Mouse (Mus musculus) liver, embryonic 13.5 days (tissue): ENCODE measurements at regions not wholly inside any gene's neighbourhood (a gene's known extent, or its start where the extent isn't known, plus 50 kb on each side); places are given as distances from the start of the nearest gene placed in this dataset.

Experiments
- ATAC-seq: fragments of 200-750 bp; cut with Nextera tagmentation; 2 replicates; pipeline ENCODE4 v1.8.0; 2017; ENCODE audit warnings: low read depth, mild to moderate bottlenecking, moderate number of reproducible peaks, moderate library complexity
- DNase-seq: peaks from one replicate; pipeline ENCODE4 v3.0.0; 2022
- H3K27ac ChIP-seq: fragments of 300-500 bp; sonication (generic); 2 replicates; pipeline ENCODE4 v1.5.1; 2015; ENCODE audit warnings: moderate library complexity, mild to moderate bottlenecking, inconsistent platforms
- H3K27me3 ChIP-seq: fragments of 300-500 bp; sonication (generic); 2 replicates; pipeline ENCODE4 v1.6.1; 2015; ENCODE audit warnings: mild to moderate bottlenecking, inconsistent platforms
- H3K36me3 ChIP-seq: fragments of 300-500 bp; sonication (generic); 2 replicates; pipeline ENCODE4 v1.6.1; 2015; ENCODE audit warnings: mild to moderate bottlenecking, inconsistent platforms
- H3K4me1 ChIP-seq: fragments of 300-500 bp; sonication (generic); replicated peaks from 2 replicates; pipeline ENCODE4 v1.6.1; 2015; ENCODE audit warnings: inconsistent platforms
- H3K4me2 ChIP-seq: fragments of 300-500 bp; sonication (generic); 2 replicates; pipeline ENCODE4 v1.6.1; 2015; ENCODE audit warnings: inconsistent platforms, mild to moderate bottlenecking, moderate library complexity
- H3K4me3 ChIP-seq: fragments of 300-500 bp; sonication (generic); replicated peaks from 2 replicates; pipeline ENCODE4 v1.5.1; 2015; ENCODE audit warnings: mild to moderate bottlenecking, inconsistent platforms
- H3K9ac ChIP-seq: fragments of 300-500 bp; sonication (generic); 2 replicates; pipeline ENCODE4 v1.6.1; 2015; ENCODE audit warnings: mild to moderate bottlenecking, inconsistent platforms
- H3K9me3 ChIP-seq: fragments of 300-500 bp; sonication (generic); replicated peaks from 2 replicates; pipeline ENCODE4 v1.6.1; 2016; ENCODE audit warnings: inconsistent platforms
- WGBS: fragments of 180-500 bp; shearing (Covaris S2); methylation state at CpG from one replicate; pipeline ENCODE4 v1.1.7; 2015; ENCODE audit not compliant: insufficient replicate concordance; 5-methylcytosine and 5-hydroxymethylcytosine counted together

- Histone ChIP-seq H3K4me1 (no peaks in the 10 kb centered on the region), H3K9ac (no peak overlapping the region), H3K4me2 (no peak overlapping the region), H3K36me3 (no peaks in the 10 kb centered on the region), H3K9me3 (no peaks in the 10 kb centered on the region), H3K27me3 (0 out of 2 replicates have a peak, but pooled peaks cover 5% of the 10 kb centered on the region), H3K27ac (no peak overlapping the region), H3K4me3 (no peak overlapping the region)
- ATAC-seq (no peak), DNase-seq (no peak)
- 68% methylated on average over 9 of the region's 9 CpGs for WGBS
Observed at GRCm38 (mm10) chr8:8499921-8500320, 161.1 kb downstream of the Efnb2 start.

DNA sequence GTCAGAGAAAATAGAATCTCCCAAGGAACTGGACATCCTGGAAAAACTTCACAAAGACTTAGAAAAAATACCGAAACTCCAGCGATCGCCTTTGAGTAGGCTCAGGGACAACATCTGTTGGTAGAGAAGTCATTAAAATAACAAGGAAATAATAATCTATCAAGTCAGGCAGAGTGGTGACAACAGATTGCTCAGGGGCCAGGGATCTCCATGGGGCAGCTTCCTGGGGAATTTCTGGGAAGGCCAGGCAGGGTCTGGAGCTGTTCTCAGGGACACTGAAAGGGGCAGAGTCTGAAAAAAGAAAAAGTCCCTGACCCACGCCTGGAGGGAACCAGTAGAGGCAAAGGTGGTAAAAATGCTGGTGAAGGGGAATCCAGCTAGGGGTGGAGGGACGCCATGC lies 162.3 kb downstream of the Efnb2 start:
- Histone ChIP-seq H3K27me3 (0 out of 2 replicates have a peak, but pooled peaks cover 5% of the 10 kb centered on the region), H3K4me1 (no peaks in the 10 kb centered on the region), H3K9me3 (no peaks in the 10 kb centered on the region), H3K27ac (no peak overlapping the region), H3K4me3 (no peak overlapping the region), H3K4me2 (no peak overlapping the region), H3K36me3 (no peaks in the 10 kb centered on the region), H3K9ac (no peak overlapping the region)
- DNase-seq = no peak
- 46% methylated on average over 5 of the region's 5 CpGs for WGBS
- no peak for ATAC-seq

- Histone ChIP-seq H3K27ac (no peak overlapping the region), H3K9ac (no peak overlapping the region), H3K36me3 (no peaks in the 10 kb centered on the region), H3K4me2 (no peak overlapping the region), H3K4me3 (no peak overlapping the region), H3K27me3 (0 out of 2 replicates have a peak, but pooled peaks cover 5% of the 10 kb centered on the region), H3K9me3 (no peaks in the 10 kb centered on the region), H3K4me1 (peaks cover 8% of the 10 kb centered on the region)
- ATAC-seq = no peak
- no peak for DNase-seq
- WGBS = 52% methylated on average over 7 of the region's 7 CpGs
Observed at GRCm38 (mm10) chr8:8495472-8495871, 165.6 kb downstream of the Efnb2 start.

DNA sequence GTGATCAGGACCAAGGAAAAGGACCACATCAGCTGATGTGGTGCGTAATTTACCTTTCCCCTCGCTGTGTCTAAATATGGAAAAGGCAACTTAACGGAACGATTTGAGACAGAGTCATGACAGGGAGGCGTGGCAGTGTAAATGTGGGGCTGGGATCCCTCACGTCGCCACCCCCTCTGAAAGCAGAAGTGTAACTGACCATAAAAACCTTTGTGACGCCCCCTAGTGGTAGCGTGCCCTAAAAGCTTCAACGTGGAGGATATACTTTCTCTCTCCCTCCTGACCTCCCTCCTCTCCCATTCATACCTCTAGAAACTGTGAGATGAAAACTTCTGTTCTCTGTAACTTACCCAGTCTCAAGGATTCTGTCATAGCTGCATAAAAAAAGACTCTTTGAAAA lies 166.8 kb downstream of the Efnb2 start:
- Histone ChIP-seq H3K27ac (no peak overlapping the region), H3K9ac (no peak overlapping the region), H3K4me2 (no peak overlapping the region), H3K27me3 (0 out of 2 replicates have a peak, but pooled peaks cover 9% of the 10 kb centered on the region), H3K36me3 (no peaks in the 10 kb centered on the region), H3K4me3 (no peak overlapping the region), H3K9me3 (no peaks in the 10 kb centered on the region), H3K4me1 (peaks cover 20% of the 10 kb centered on the region)
- DNase-seq = no peak
- no peak for ATAC-seq
- 76% methylated on average over 10 of the region's 10 CpGs for WGBS

- no peak for DNase-seq
- WGBS = 57% methylated on average over 2 of the region's 2 CpGs
Observed at GRCm38 (mm10) chr8:8491908-8492307, 169.1 kb downstream of the Efnb2 start.

DNA sequence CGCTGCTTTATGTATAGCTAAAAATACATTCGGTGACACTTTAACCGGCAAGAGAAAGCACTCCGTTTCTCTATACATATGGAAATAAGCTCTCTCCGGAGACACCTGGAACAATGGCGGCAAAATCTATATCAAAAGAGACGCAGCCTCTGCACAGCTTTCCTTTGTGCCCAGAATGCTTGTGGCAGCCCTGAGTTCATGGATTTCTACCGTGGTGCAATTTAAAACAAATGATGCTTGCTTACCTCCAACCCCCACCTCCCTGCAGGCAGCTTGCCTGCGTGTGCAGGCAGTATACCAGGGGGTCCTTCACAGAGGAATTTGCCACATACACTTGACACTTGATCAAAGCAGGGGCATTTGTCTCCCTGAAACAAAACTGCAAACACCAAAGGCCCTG lies 171.3 kb downstream of the Efnb2 start:
- Histone ChIP-seq H3K27me3 (0 out of 2 replicates have a peak, but pooled peaks cover 4% of the 10 kb centered on the region), H3K4me3 (no peak overlapping the region), H3K27ac (no peak overlapping the region), H3K4me1 (peaks cover 31% of the 10 kb centered on the region), H3K9me3 (no peaks in the 10 kb centered on the region), H3K4me2 (no peak overlapping the region), H3K36me3 (no peaks in the 10 kb centered on the region), H3K9ac (no peak overlapping the region)
- no peak for ATAC-seq
- 23% methylated on average over 9 of the region's 9 CpGs for WGBS
- DNase-seq = no peak

More at GRCm38 (mm10) chr8:8491908-8492307, 169.1 kb downstream of the Efnb2 start:
- H3K27me3 ChIP-seq = 0 out of 2 replicates have a peak, but pooled peaks cover 4% of the 10 kb centered on the region
- H3K4me3 ChIP-seq = no peak overlapping the region
- peaks cover 31% of the 10 kb centered on the region for H3K4me1 ChIP-seq
- H3K36me3 ChIP-seq = no peaks in the 10 kb centered on the region
- no peaks in the 10 kb centered on the region for H3K9me3 ChIP-seq
- no peak overlapping the region for H3K27ac ChIP-seq
- H3K9ac ChIP-seq = no peak overlapping the region
- ATAC-seq = no peak
- H3K4me2 ChIP-seq = no peak overlapping the region

DNA sequence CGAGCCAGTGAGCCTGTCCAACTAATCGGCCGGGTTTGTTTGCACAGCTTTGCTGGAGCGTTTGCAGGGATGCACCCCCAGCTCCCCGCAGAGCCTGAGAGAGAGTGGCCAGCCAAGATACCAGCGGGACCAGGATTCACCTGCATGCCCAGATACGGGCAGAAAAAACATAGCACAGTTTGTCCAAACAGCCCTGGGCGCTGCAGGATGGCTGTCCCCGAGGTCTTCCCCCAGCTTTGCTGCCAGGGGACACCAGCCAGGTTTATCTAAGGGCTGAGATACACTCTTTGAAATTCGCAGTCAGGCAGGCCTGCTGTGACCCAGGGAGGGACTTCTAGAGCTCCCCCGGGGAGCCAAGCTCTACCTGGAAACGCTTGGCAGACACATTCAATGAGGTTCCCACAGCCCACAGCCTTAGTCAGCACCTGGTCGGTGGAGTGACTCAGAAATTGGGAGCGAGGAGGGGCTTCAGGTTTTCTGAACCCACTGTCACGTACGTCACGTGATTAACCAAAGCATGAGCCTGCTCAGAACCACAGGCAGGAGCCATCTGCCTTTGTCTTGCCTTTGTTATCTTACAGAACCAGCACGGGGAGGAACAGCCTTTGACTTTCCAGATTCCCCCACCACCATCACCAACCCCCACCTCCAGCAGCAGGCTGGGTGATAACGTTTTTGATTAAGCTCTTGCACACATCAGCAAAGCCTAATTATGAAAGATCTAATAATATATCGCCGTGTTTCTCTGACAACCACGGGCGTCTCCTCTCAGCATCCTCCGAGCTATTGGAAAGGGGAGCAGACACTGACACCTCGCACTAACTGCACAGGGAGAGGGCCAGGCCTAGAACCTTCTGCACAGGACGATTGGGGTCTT lies 172.1 kb downstream of the Efnb2 start:
- DNase-seq = peak; percentile 44
- Histone ChIP-seq H3K36me3 (no peaks in the 10 kb centered on the region), H3K27me3 (0 out of 2 replicates have a peak, but pooled peaks cover 4% of the 10 kb centered on the region), H3K4me3 (peak overlapping the region; percentile 21; the same call in 1 of the 2 replicates), H3K4me1 (peaks cover 31% of the 10 kb centered on the region), H3K4me2 (peak overlapping the region; percentile 47), H3K9ac (no peak overlapping the region), H3K27ac (no peak overlapping the region), H3K9me3 (no peaks in the 10 kb centered on the region)
- 4% methylated on average over 26 of the region's 26 CpGs for WGBS
- ATAC-seq = peak; percentile 91

DNA sequence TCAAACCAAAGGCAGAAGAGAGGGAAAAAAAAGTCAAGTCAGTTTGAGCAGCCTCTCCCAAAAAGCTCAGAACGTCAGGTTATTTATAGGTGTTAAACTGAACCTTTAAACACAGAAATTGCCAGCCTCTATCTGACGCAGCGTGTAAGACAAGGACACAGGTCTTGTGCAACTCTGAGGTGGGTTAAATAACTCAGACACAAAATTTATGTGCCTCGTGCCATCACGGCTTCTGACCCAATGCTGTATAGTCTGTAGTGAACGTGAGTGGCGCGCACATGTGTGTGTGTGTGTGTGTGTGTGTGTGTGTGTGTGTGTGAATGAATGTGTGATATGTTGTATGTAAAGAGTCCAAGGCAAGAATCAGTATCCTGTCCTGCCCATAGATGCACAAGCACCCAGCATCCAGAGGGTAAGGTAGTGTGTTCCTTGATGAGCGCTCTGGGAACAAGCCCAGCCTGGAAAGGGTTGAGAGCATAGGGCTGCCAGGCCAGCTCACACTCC lies 172.8 kb downstream of the Efnb2 start:
- WGBS = 55% methylated on average over 9 of the region's 9 CpGs
- Histone ChIP-seq H3K9ac (no peak overlapping the region), H3K27ac (no peak overlapping the region), H3K36me3 (no peaks in the 10 kb centered on the region), H3K9me3 (no peaks in the 10 kb centered on the region), H3K4me2 (peak overlapping the region; percentile 47; the same call in 1 of the 2 replicates), H3K27me3 (0 out of 2 replicates have a peak, but pooled peaks cover 4% of the 10 kb centered on the region), H3K4me3 (no peak overlapping the region), H3K4me1 (peaks cover 31% of the 10 kb centered on the region)
- DNase-seq (no peak), ATAC-seq (no peak)

DNA sequence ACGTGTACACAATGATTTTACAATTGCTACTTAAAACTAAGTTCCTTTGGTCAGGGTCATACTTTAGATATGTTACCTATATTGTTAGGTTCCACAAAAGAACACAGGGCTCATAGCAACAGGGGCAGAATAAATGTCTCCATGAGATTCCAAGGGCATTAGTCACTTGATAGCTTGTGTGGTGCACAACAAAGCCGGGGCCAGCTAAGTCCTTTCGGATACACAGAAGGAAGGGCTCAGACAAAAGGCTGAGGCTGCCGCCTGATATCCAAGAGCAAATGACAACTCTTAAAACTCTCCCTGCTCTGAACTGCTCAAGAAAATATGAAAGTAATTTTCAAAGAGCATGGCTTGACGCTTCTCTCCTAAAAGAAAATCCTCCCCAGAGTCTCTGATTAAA lies 173.3 kb downstream of the Efnb2 start:
- no peak for DNase-seq
- Histone ChIP-seq H3K27ac (no peak overlapping the region), H3K4me1 (peaks cover 31% of the 10 kb centered on the region), H3K27me3 (0 out of 2 replicates have a peak, but pooled peaks cover 4% of the 10 kb centered on the region), H3K4me3 (no peak overlapping the region), H3K36me3 (no peaks in the 10 kb centered on the region), H3K9me3 (no peaks in the 10 kb centered on the region), H3K4me2 (no peak overlapping the region), H3K9ac (no peak overlapping the region)
- 55% methylated on average over 5 of the region's 5 CpGs for WGBS
- no peak for ATAC-seq

DNA sequence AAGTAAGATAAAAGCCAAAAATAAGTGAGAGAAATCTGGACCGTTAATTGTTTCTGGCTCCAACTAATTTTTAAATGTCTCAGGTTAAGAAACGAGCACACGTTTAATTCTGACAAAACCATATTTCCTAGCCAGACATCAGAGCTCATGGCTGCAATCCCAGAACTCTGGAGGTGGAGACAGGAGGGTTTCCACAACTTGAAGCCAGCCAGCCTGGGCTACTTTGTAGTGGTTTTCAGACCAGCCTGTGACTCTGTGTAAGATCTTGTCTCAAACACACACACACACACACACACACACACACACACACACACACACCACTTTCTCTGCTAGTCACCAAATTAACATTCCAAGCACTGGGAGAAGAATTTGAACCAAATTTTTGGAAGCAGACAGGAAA lies 174.2 kb downstream of the Efnb2 start:
- Histone ChIP-seq H3K4me3 (no peak overlapping the region), H3K9me3 (no peaks in the 10 kb centered on the region), H3K9ac (no peak overlapping the region), H3K4me1 (peaks cover 31% of the 10 kb centered on the region), H3K27ac (no peak overlapping the region), H3K36me3 (no peaks in the 10 kb centered on the region), H3K27me3 (0 out of 2 replicates have a peak, but pooled peaks cover 4% of the 10 kb centered on the region), H3K4me2 (no peak overlapping the region)
- WGBS = 70% methylated on average over 3 of the region's 3 CpGs
- ATAC-seq = no peak
- no peak for DNase-seq

GRCm38 (mm10) chr8:8485252-8485651 lies 175.8 kb downstream of the Efnb2 start:
- Histone ChIP-seq H3K27me3 (0 out of 2 replicates have a peak, but pooled peaks cover 4% of the 10 kb centered on the region), H3K9me3 (no peaks in the 10 kb centered on the region), H3K27ac (no peak overlapping the region), H3K4me2 (no peak overlapping the region), H3K36me3 (no peaks in the 10 kb centered on the region), H3K9ac (no peak overlapping the region), H3K4me3 (no peak overlapping the region), H3K4me1 (peaks cover 21% of the 10 kb centered on the region)
- 52% methylated on average over 3 of the region's 3 CpGs for WGBS
- DNase-seq = no peak
- ATAC-seq = no peak
